Mouse (Mus musculus): ENCODE results near the gene Cd200r2. TPM values are rescaled to one million over a fixed set of nuclear protein-coding genes. Genes with fewer than 3 reads are reported as not detected.

Gene Cd200r2
- polyA plus RNA-seq, 1 experiment = not detected

- TF ChIP-seq CTCF (IDR thresholded peaks at IDR 0.05; ENCODE audit: low read depth, low read length) (no peak), POLR2A (IDR thresholded peaks at IDR 0.05; ENCODE audit: insufficient read depth, low read length) (no peak), EP300 (IDR thresholded peaks at IDR 0.05; ENCODE audit: insufficient read depth, low read depth, low read length) (no peak)
- Histone ChIP-seq H3K4me3 (ENCODE audit: low read depth, low read length) (no peak overlapping the region), H3K27me3 (ENCODE audit: control insufficient read depth, insufficient read depth, low read length, poor library complexity, severe bottlenecking) (no peaks in the 10 kb centered on the region), H3K27ac (ENCODE audit: insufficient read depth, low read length) (no peak overlapping the region), H3K36me3 (ENCODE audit: control insufficient read depth, insufficient read depth, low read length, poor library complexity, severe bottlenecking) (no peaks in the 10 kb centered on the region), H3K9me3 (replicated peaks; ENCODE audit: control insufficient read depth, insufficient read depth, low read length, poor library complexity, severe bottlenecking) (no peaks in the 10 kb centered on the region), H3K9ac (ENCODE audit: low read depth, poor library complexity, severe bottlenecking) (no peak overlapping the region), H3K4me1 (ENCODE audit: control insufficient read depth, insufficient read depth, low read length) (no peaks in the 10 kb centered on the region)
Measured at GRCm38 (mm10) chr16:44962296-44962695, 95.4 kb downstream of the Cd200r2 start.

DNA sequence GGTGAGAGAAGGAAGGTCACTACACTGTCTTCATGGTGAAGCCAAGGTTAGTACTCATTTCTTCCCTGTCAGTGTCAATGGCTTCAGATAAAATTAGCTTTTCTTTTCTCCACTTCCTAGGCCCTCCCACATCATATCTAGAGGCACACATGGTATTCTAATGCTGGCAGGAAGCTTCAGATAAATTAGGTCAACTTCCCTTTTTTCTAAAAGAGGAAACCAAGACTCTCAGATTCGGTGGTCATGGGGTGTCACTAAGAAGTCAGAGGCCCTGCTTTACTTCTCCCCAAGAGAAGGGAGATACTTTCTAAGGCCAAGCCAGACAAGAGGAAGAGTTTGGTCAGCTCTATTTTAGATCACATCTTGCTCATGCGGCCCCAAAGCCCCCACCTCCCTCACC lies 95.9 kb downstream of the Cd200r2 start:
- H3K9me3 ChIP-seq (replicated peaks; ENCODE audit: control insufficient read depth, insufficient read depth, low read length, poor library complexity, severe bottlenecking) = no peaks in the 10 kb centered on the region
- H3K36me3 ChIP-seq (ENCODE audit: control insufficient read depth, insufficient read depth, low read length, poor library complexity, severe bottlenecking) = no peaks in the 10 kb centered on the region
- H3K9ac ChIP-seq (ENCODE audit: low read depth, poor library complexity, severe bottlenecking) = no peak overlapping the region
- no peaks in the 10 kb centered on the region for H3K27me3 ChIP-seq (ENCODE audit: control insufficient read depth, insufficient read depth, low read length, poor library complexity, severe bottlenecking)
- H3K4me1 ChIP-seq (ENCODE audit: control insufficient read depth, insufficient read depth, low read length) = no peaks in the 10 kb centered on the region
- H3K4me3 ChIP-seq (ENCODE audit: low read depth, low read length) = no peak overlapping the region
- no peak overlapping the region for H3K27ac ChIP-seq (ENCODE audit: insufficient read depth, low read length)
- TF ChIP-seq EP300 (IDR thresholded peaks at IDR 0.05; ENCODE audit: insufficient read depth, low read depth, low read length) (no peak), POLR2A (IDR thresholded peaks at IDR 0.05; ENCODE audit: insufficient read depth, low read length) (no peak), CTCF (IDR thresholded peaks at IDR 0.05; ENCODE audit: low read depth, low read length) (no peak)

- H3K4me3 ChIP-seq (ENCODE audit: low read depth, low read length) = no peak overlapping the region
- no peaks in the 10 kb centered on the region for H3K36me3 ChIP-seq (ENCODE audit: control insufficient read depth, insufficient read depth, low read length, poor library complexity, severe bottlenecking)
- no peaks in the 10 kb centered on the region for H3K4me1 ChIP-seq (ENCODE audit: control insufficient read depth, insufficient read depth, low read length)
- TF ChIP-seq CTCF (IDR thresholded peaks at IDR 0.05; ENCODE audit: low read depth, low read length) (no peak), POLR2A (IDR thresholded peaks at IDR 0.05; ENCODE audit: insufficient read depth, low read length) (no peak), EP300 (IDR thresholded peaks at IDR 0.05; ENCODE audit: insufficient read depth, low read depth, low read length) (no peak)
- H3K9ac ChIP-seq (ENCODE audit: low read depth, poor library complexity, severe bottlenecking) = no peak overlapping the region
- no peak overlapping the region for H3K27ac ChIP-seq (ENCODE audit: insufficient read depth, low read length)
- no peaks in the 10 kb centered on the region for H3K27me3 ChIP-seq (ENCODE audit: control insufficient read depth, insufficient read depth, low read length, poor library complexity, severe bottlenecking)
- no peaks in the 10 kb centered on the region for H3K9me3 ChIP-seq (replicated peaks; ENCODE audit: control insufficient read depth, insufficient read depth, low read length, poor library complexity, severe bottlenecking)
Measured at GRCm38 (mm10) chr16:44964526-44965374, 97.9 kb downstream of the Cd200r2 start.

DNA sequence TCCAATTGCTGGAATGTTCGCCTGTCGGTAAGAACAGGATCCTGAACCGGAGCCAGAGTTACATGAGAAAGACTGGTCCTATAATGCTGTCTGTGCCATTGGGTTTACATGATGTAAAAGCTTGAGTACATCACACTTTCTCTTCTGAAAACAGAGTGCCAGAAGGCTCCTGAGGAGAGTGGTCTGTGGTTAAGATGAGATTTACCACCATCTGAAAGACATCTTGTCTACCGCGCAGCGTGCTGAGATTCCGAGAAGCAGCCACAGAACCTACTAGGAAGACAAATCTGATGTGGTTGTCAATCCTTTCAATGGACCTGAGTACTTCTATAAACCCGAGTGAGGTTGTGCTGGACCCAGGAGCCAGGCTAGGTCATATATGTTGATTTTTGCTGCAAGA lies 98.5 kb downstream of the Cd200r2 start:
- Histone ChIP-seq H3K9me3 (replicated peaks; ENCODE audit: control insufficient read depth, insufficient read depth, low read length, poor library complexity, severe bottlenecking) (no peaks in the 10 kb centered on the region), H3K27ac (ENCODE audit: insufficient read depth, low read length) (no peak overlapping the region), H3K9ac (ENCODE audit: low read depth, poor library complexity, severe bottlenecking) (no peak overlapping the region), H3K36me3 (ENCODE audit: control insufficient read depth, insufficient read depth, low read length, poor library complexity, severe bottlenecking) (no peaks in the 10 kb centered on the region), H3K27me3 (ENCODE audit: control insufficient read depth, insufficient read depth, low read length, poor library complexity, severe bottlenecking) (no peaks in the 10 kb centered on the region), H3K4me1 (ENCODE audit: control insufficient read depth, insufficient read depth, low read length) (no peaks in the 10 kb centered on the region), H3K4me3 (ENCODE audit: low read depth, low read length) (no peak overlapping the region)
- TF ChIP-seq POLR2A (IDR thresholded peaks at IDR 0.05; ENCODE audit: insufficient read depth, low read length) = no peak
- no peak for TF ChIP-seq EP300 (IDR thresholded peaks at IDR 0.05; ENCODE audit: insufficient read depth, low read depth, low read length)
- TF ChIP-seq CTCF (IDR thresholded peaks at IDR 0.05; ENCODE audit: low read depth, low read length) = no peak

Other genes with a start within 250 kb of the Cd200r2 start
- gene Nepro, start 142.8 kb upstream of the Cd200r2 start, polyA plus RNA-seq (2011; ENCODE audit: insufficient read depth, insufficient read length, low read depth, missing spikeins) = 28.6 and 32.1 TPM in 2 replicates
- gene Gtpbp8, start 120.7 kb upstream of the Cd200r2 start, polyA plus RNA-seq (2011; ENCODE audit: insufficient read depth, insufficient read length, low read depth, missing spikeins) = 15.3 and 17.3 TPM in 2 replicates
- not detected in 2 replicates for gene Cd200r1, start 101.4 kb upstream of the Cd200r2 start, polyA plus RNA-seq (2011; ENCODE audit: insufficient read depth, insufficient read length, low read depth, missing spikeins)
- not detected in 2 replicates for gene Cd200r4, start 55.4 kb upstream of the Cd200r2 start, polyA plus RNA-seq (2011; ENCODE audit: insufficient read depth, insufficient read length, low read depth, missing spikeins)
- gene Cd200r3, start 76.6 kb downstream of the Cd200r2 start, polyA plus RNA-seq (2011; ENCODE audit: insufficient read depth, insufficient read length, low read depth, missing spikeins) = not detected in 2 replicates
- 6.4 and 11.3 TPM in 2 replicates for gene Ccdc80, start 226.3 kb downstream of the Cd200r2 start, polyA plus RNA-seq (2011; ENCODE audit: insufficient read depth, insufficient read length, low read depth, missing spikeins)